Mouse (Mus musculus) forebrain, embryonic 16.5 days (tissue): ENCODE data around the gene Col1a1. TPM values are rescaled to one million over a fixed set of nuclear protein-coding genes. Genes with fewer than 3 reads are reported as not detected.

Source experiments
- ATAC-seq: fragments of 200-750 bp; cut with Nextera tagmentation; 2 replicates; pipeline ENCODE4 v1.8.0; 2017; ENCODE audit warnings: mild to moderate bottlenecking, moderate library complexity
- H3K27ac ChIP-seq: fragments of 300-500 bp; sonication (generic); 2 replicates; pipeline ENCODE4 v1.5.1; 2014; ENCODE audit warnings: low read length, control low read depth
- H3K27me3 ChIP-seq: fragments of 300-500 bp; sonication (generic); replicated peaks from 2 replicates; pipeline ENCODE4 v1.6.1; 2014; ENCODE audit warnings: low read length; ENCODE audit not compliant: control insufficient read depth, insufficient read depth
- H3K36me3 ChIP-seq: fragments of 300-500 bp; sonication (generic); 2 replicates; pipeline ENCODE4 v1.6.1; 2014; ENCODE audit not compliant: control insufficient read depth, insufficient read depth
- H3K4me1 ChIP-seq: fragments of 300-500 bp; sonication (generic); replicated peaks from 2 replicates; pipeline ENCODE4 v1.6.1; 2014; ENCODE audit warnings: low read length; ENCODE audit not compliant: control insufficient read depth, insufficient read depth
- H3K4me2 ChIP-seq: fragments of 300-500 bp; sonication (generic); 2 replicates; pipeline ENCODE4 v1.6.1; 2014; ENCODE audit warnings: mild to moderate bottlenecking, low read length, control low read depth
- H3K4me3 ChIP-seq: fragments of 300-500 bp; sonication (generic); replicated peaks from 2 replicates; pipeline ENCODE4 v1.5.1; 2014; ENCODE audit warnings: mild to moderate bottlenecking, low read length, control low read depth
- H3K9ac ChIP-seq: fragments of 300-500 bp; sonication (generic); replicated peaks from 2 replicates; pipeline ENCODE4 v1.6.1; 2014; ENCODE audit warnings: low read depth, low read length, control low read depth
- H3K9me3 ChIP-seq: fragments of 300-500 bp; sonication (generic); 2 replicates; pipeline ENCODE4 v1.6.1; 2016; ENCODE audit warnings: low read length; ENCODE audit not compliant: control insufficient read depth
- WGBS: fragments of 180-500 bp; shearing (Covaris S2); extraction: QIAGEN DNeasy Blood & Tissue Kit; methylation state at CpG from one replicate; pipeline ENCODE4 v1.1.7; 2014; 5-methylcytosine and 5-hydroxymethylcytosine counted together
- polyA plus RNA-seq: library from polyadenylated mRNA; unstranded; fragments of >200 nt; fragmentation: Nextera tagmentation; extraction: Ambion mirVana; gene quantifications from 2 replicates; pipeline ENCODE4 v1.2.1, GENCODE M21; 2015

Col1a1 gene
- polyA plus RNA-seq, 1 experiment from 2014 or later: 45.0 TPM

- 36% methylated on average over 4 of the region's 4 CpGs for WGBS
These were observed 19.5 kb upstream of the Col1a1 start for GRCm38 (mm10) chr11:94916477-94916876.

GRCm38 (mm10) chr11:94917717-94918116, 18.3 kb upstream of the Col1a1 start:
- Histone ChIP-seq H3K4me2 (no peak overlapping the region), H3K4me1 (0 out of 2 replicates have a peak, but pooled peaks cover 2% of the 10 kb centered on the region), H3K9ac (no peak overlapping the region), H3K9me3 (no peaks in the 10 kb centered on the region), H3K4me3 (no peak overlapping the region), H3K27ac (no peak overlapping the region), H3K27me3 (no peaks in the 10 kb centered on the region), H3K36me3 (no peaks in the 10 kb centered on the region)
- no peak for ATAC-seq
- 85% methylated on average over 6 of the region's 6 CpGs for WGBS

More at GRCm38 (mm10) chr11:94916477-94916876, 19.5 kb upstream of the Col1a1 start:
- no peaks in the 10 kb centered on the region for H3K27me3 ChIP-seq
- H3K4me3 ChIP-seq: no peak overlapping the region
- no peaks in the 10 kb centered on the region for H3K9me3 ChIP-seq
- H3K4me2 ChIP-seq: no peak overlapping the region
- H3K9ac ChIP-seq: no peak overlapping the region
- no peak overlapping the region for H3K27ac ChIP-seq
- H3K4me1 ChIP-seq: 0 out of 2 replicates have a peak, but pooled peaks cover 2% of the 10 kb centered on the region
- no peak for ATAC-seq
- H3K36me3 ChIP-seq: no peaks in the 10 kb centered on the region

GRCm38 (mm10) chr11:94920996-94921401, 15.0 kb upstream of the Col1a1 start:
- H3K9ac ChIP-seq: no peak overlapping the region
- H3K4me2 ChIP-seq: no peak overlapping the region
- H3K4me3 ChIP-seq: no peak overlapping the region
- H3K27me3 ChIP-seq: no peaks in the 10 kb centered on the region
- H3K9me3 ChIP-seq: no peaks in the 10 kb centered on the region
- H3K36me3 ChIP-seq: no peaks in the 10 kb centered on the region
- H3K27ac ChIP-seq: no peak overlapping the region
- no peaks in the 10 kb centered on the region for H3K4me1 ChIP-seq
- no peak for ATAC-seq
- 62% methylated on average over 6 of the region's 6 CpGs for WGBS

GRCm38 (mm10) chr11:94924977-94925376, 11.0 kb upstream of the Col1a1 start:
- Histone ChIP-seq H3K27ac (no peak overlapping the region), H3K27me3 (no peaks in the 10 kb centered on the region), H3K36me3 (no peaks in the 10 kb centered on the region), H3K9ac (no peak overlapping the region), H3K4me2 (no peak overlapping the region), H3K9me3 (no peaks in the 10 kb centered on the region), H3K4me1 (peaks cover 11% of the 10 kb centered on the region), H3K4me3 (no peak overlapping the region)
- no peak for ATAC-seq
- WGBS: 95% methylated on average over 4 of the region's 4 CpGs

- 77% methylated on average over 11 of the region's 11 CpGs for WGBS
- H3K4me1 ChIP-seq: peaks cover 11% of the 10 kb centered on the region
- H3K4me2 ChIP-seq: no peak overlapping the region
- no peak for ATAC-seq
- H3K27ac ChIP-seq: no peak overlapping the region
- no peak overlapping the region for H3K9ac ChIP-seq
- no peaks in the 10 kb centered on the region for H3K36me3 ChIP-seq
- no peaks in the 10 kb centered on the region for H3K27me3 ChIP-seq
- no peak overlapping the region for H3K4me3 ChIP-seq
- H3K9me3 ChIP-seq: no peaks in the 10 kb centered on the region
These were observed 9.6 kb upstream of the Col1a1 start for GRCm38 (mm10) chr11:94926431-94926830.

- Histone ChIP-seq H3K36me3 (no peaks in the 10 kb centered on the region), H3K4me3 (no peak overlapping the region), H3K9me3 (no peaks in the 10 kb centered on the region), H3K27me3 (no peaks in the 10 kb centered on the region), H3K4me1 (peaks cover 11% of the 10 kb centered on the region), H3K9ac (no peak overlapping the region), H3K27ac (no peak overlapping the region), H3K4me2 (no peak overlapping the region)
- 21% methylated on average over 5 of the region's 5 CpGs for WGBS
- ATAC-seq: no peak
These were observed 8.2 kb upstream of the Col1a1 start for GRCm38 (mm10) chr11:94927771-94928291.

GRCm38 (mm10) chr11:94928820-94929219, 7.2 kb upstream of the Col1a1 start:
- WGBS: 5% methylated on average over 13 of the region's 13 CpGs
- Histone ChIP-seq H3K9ac (no peak overlapping the region), H3K27me3 (no peaks in the 10 kb centered on the region), H3K4me2 (peak overlapping the region; percentile 12), H3K9me3 (no peaks in the 10 kb centered on the region), H3K27ac (no peak overlapping the region), H3K36me3 (no peaks in the 10 kb centered on the region), H3K4me1 (peaks cover 11% of the 10 kb centered on the region), H3K4me3 (no peak overlapping the region)
- peak; percentile 75 for ATAC-seq

GRCm38 (mm10) chr11:94929599-94929998, 6.4 kb upstream of the Col1a1 start:
- Histone ChIP-seq H3K4me1 (peaks cover 11% of the 10 kb centered on the region), H3K4me2 (no peak overlapping the region), H3K9ac (no peak overlapping the region), H3K27ac (no peak overlapping the region), H3K27me3 (0 out of 2 replicates have a peak, but pooled peaks cover 2% of the 10 kb centered on the region), H3K4me3 (no peak overlapping the region), H3K36me3 (no peaks in the 10 kb centered on the region), H3K9me3 (no peaks in the 10 kb centered on the region)
- 59% methylated on average over 9 of the region's 9 CpGs for WGBS
- no peak for ATAC-seq

GRCm38 (mm10) chr11:94930151-94930550, 5.9 kb upstream of the Col1a1 start:
- no peak overlapping the region for H3K4me3 ChIP-seq
- H3K27me3 ChIP-seq: peaks cover 5% of the 10 kb centered on the region; the same call in 1 of the 2 replicates
- no peak for ATAC-seq
- no peaks in the 10 kb centered on the region for H3K36me3 ChIP-seq
- H3K27ac ChIP-seq: no peak overlapping the region
- H3K9ac ChIP-seq: no peak overlapping the region
- no peak overlapping the region for H3K4me2 ChIP-seq
- WGBS: 60% methylated on average over 4 of the region's 4 CpGs
- peaks cover 11% of the 10 kb centered on the region for H3K4me1 ChIP-seq
- H3K9me3 ChIP-seq: no peaks in the 10 kb centered on the region

GRCm38 (mm10) chr11:94933584-94933983, 2.4 kb upstream of the Col1a1 start:
- H3K27ac ChIP-seq: no peak overlapping the region
- no peaks in the 10 kb centered on the region for H3K9me3 ChIP-seq
- ATAC-seq: no peak
- H3K36me3 ChIP-seq: no peaks in the 10 kb centered on the region
- WGBS: 15% methylated on average over 8 of the region's 8 CpGs
- H3K4me3 ChIP-seq: no peak overlapping the region
- no peak overlapping the region for H3K4me2 ChIP-seq
- peaks cover 20% of the 10 kb centered on the region for H3K4me1 ChIP-seq
- H3K9ac ChIP-seq: no peak overlapping the region
- H3K27me3 ChIP-seq: peaks cover 28% of the 10 kb centered on the region
